Mouse (Mus musculus) small intestine, adult 2 months (tissue): Measurements from ENCODE around the gene Gm10272. TPM values are rescaled to one million over a fixed set of nuclear protein-coding genes. Genes with fewer than 3 reads are reported as not detected.
"Not testable (repeated sequence)": the region's sequence is repeated elsewhere in the genome, so short reads cannot be mapped to it uniquely, and the experiment has no call there.

Experiments
- H3K27ac ChIP-seq: fragments of 200-500 bp; 2 replicates; pipeline ENCODE4 v1.5.1; 2012; ENCODE audit warnings: low read depth, low read length, control low read depth, inconsistent platforms; ENCODE audit not compliant: insufficient read depth
- H3K27me3 ChIP-seq: fragments of 200-500 bp; 2 replicates; pipeline ENCODE4 v1.6.1; 2012; ENCODE audit warnings: mild to moderate bottlenecking, moderate library complexity, low read length, inconsistent platforms; ENCODE audit not compliant: control insufficient read depth, insufficient read depth
- H3K36me3 ChIP-seq: fragments of 200-500 bp; 2 replicates; pipeline ENCODE4 v1.6.1; 2012; ENCODE audit warnings: mild to moderate bottlenecking, low read length, control low read depth, inconsistent platforms; ENCODE audit not compliant: control insufficient read depth, insufficient read depth
- H3K4me1 ChIP-seq: fragments of 200-500 bp; 2 replicates; pipeline ENCODE4 v1.6.1; 2012; ENCODE audit warnings: low read length, inconsistent platforms, mixed read lengths; ENCODE audit not compliant: control insufficient read depth, insufficient read depth, insufficient read length
- H3K4me3 ChIP-seq: fragments of 200-500 bp; 2 replicates; pipeline ENCODE4 v1.5.1; 2012; ENCODE audit warnings: low read depth, mild to moderate bottlenecking, control low read depth, inconsistent platforms, low read length, moderate library complexity
- CTCF ChIP-seq: fragments of 200-500 bp; IDR thresholded peaks from 2 replicates; pipeline ENCODE4 v1.5.1; 2012; ENCODE audit warnings: low read depth, mild to moderate bottlenecking, control low read depth, inconsistent platforms, low read length, moderate library complexity, mixed read lengths; ENCODE audit not compliant: insufficient replicate concordance, insufficient read length; ENCODE audit errors: extremely low read depth
- POLR2A ChIP-seq: fragments of 200-500 bp; IDR thresholded peaks from 2 replicates; pipeline ENCODE4 v1.6.1; 2012; ENCODE audit warnings: low read depth, mild to moderate bottlenecking, control low read depth, inconsistent platforms, low read length, moderate library complexity
- WGBS: fragments of 180-500 bp; shearing (Covaris S2); methylation state at CpG from one replicate; pipeline ENCODE4 v1.1.7; 2018; 5-methylcytosine and 5-hydroxymethylcytosine counted together
- polyA plus RNA-seq: library from polyadenylated mRNA; depleted of rRNA; stranded (reverse); fragments of >200 nt; gene quantifications from 2 replicates; pipeline ENCODE4 v1.2.3, GENCODE M21; 2012

The Gm10272 gene
- polyA plus RNA-seq, 1 experiment: not detected

- 64% methylated on average over 13 of the region's 13 CpGs for WGBS
- no peak for TF ChIP-seq CTCF
- no peak for TF ChIP-seq POLR2A
- peaks cover 4% of the 10 kb centered on the region for H3K4me1 ChIP-seq
Measured at GRCm38 (mm10) chr10:77673765-77674164, 32.7 kb upstream of the Gm10272 start.

GRCm38 (mm10) chr10:77677562-77677961 lies 28.9 kb upstream of the Gm10272 start:
- H3K4me1 ChIP-seq: peaks cover 4% of the 10 kb centered on the region; the same call in 1 of the 2 replicates
- 2% methylated on average over 35 of the region's 35 CpGs for WGBS
- H3K27ac ChIP-seq: no peak overlapping the region
- TF ChIP-seq CTCF: no peak
- peak overlapping the region; percentile 25 for H3K4me3 ChIP-seq
- no peaks in the 10 kb centered on the region for H3K36me3 ChIP-seq
- peaks cover 11% of the 10 kb centered on the region; the same call in 1 of the 2 replicates for H3K27me3 ChIP-seq

More at GRCm38 (mm10) chr10:77673765-77674164, 32.7 kb upstream of the Gm10272 start:
- Histone ChIP-seq H3K4me3 (no peak overlapping the region), H3K36me3 (no peaks in the 10 kb centered on the region), H3K27me3 (peaks cover 11% of the 10 kb centered on the region; the same call in 1 of the 2 replicates), H3K27ac (no peak overlapping the region)

GRCm38 (mm10) chr10:77682994-77683393 lies 23.4 kb upstream of the Gm10272 start:
- WGBS: 84% methylated on average over 7 of the region's 7 CpGs
- no peak overlapping the region for H3K4me3 ChIP-seq
- no peak for TF ChIP-seq CTCF
- no peak for TF ChIP-seq POLR2A
- H3K27ac ChIP-seq: no peak overlapping the region
- H3K27me3 ChIP-seq: peaks cover 2% of the 10 kb centered on the region; the same call in 1 of the 2 replicates
- peaks cover 8% of the 10 kb centered on the region for H3K4me1 ChIP-seq
- no peaks in the 10 kb centered on the region for H3K36me3 ChIP-seq

DNA sequence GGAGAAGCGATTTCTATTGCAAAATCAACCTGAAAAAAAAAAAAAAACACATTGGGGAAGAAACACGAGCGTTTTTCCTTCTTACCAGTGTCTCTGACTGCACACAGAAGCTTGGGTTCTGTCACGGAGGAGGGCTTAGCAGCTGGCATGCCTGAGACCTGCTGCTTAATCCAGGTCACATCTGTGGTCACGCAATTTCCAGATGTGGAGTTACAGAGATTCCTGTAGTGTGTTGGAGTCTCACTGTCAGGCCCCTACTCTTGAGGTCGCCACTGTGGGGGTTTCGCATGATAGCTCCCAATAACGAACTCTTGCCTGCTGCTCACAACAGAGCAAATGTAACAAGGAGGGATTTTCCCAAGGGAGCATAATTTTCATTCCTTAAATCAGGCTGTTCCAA lies 22.2 kb upstream of the Gm10272 start:
- Histone ChIP-seq H3K27ac (no peak overlapping the region), H3K4me3 (no peak overlapping the region), H3K27me3 (no peaks in the 10 kb centered on the region; the same call in 1 of the 2 replicates), H3K4me1 (peaks cover 8% of the 10 kb centered on the region), H3K36me3 (no peaks in the 10 kb centered on the region)
- 64% methylated on average over 8 of the region's 8 CpGs for WGBS
- TF ChIP-seq CTCF (no peak), POLR2A (no peak)

DNA sequence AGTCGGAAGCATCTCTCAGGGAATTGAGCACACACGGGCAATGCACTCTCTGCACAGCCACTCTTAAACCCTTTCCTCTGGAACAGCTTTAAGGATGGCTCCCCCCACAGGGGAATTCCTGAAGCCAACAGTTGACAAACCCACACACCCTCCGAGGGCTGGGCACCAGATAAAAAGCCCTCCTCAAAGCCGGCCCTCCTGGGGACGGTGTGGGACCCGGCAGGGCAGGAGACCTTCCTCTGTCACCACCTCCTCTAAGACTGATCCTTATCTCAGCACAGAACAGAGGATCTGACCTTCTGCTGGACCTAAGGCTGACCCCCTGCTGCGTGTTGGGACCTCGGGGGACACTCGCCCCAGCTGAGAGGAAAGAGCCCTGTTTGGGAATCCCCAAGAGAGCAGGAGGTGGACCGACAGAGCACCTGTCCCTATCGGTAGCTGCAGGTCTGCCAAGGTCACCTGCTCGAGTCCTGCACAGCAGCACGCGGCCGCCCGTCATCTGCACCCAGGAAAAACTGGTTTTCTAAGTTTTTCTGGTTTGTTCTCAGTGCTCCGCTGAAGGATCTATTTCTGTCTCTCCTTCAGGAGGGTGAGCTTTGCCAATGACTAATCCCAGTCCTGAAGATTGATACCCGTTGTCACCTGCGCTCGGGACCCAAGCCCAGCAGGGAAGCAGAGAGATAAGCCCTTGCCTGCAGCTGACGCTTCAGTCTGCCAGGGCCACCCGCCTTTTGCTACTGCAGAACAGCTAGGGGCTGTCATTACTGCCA lies 20.3 kb upstream of the Gm10272 start, which contains the start of gene Tspear:
TSS of gene Tspear (plus strand) at position 675 of the 770 bp plus-strand sequence.
- Histone ChIP-seq H3K27me3 (no peaks in the 10 kb centered on the region; the same call in 1 of the 2 replicates), H3K4me1 (peaks cover 8% of the 10 kb centered on the region), H3K27ac (no peak within 1 kb of the TSS), H3K36me3 (no peaks in the 10 kb centered on the region), H3K4me3 (no peak within 1 kb of the TSS)
- 6% methylated on average over 22 of the region's 22 CpGs for WGBS
- TF ChIP-seq POLR2A: no peak
- no peak for TF ChIP-seq CTCF

DNA sequence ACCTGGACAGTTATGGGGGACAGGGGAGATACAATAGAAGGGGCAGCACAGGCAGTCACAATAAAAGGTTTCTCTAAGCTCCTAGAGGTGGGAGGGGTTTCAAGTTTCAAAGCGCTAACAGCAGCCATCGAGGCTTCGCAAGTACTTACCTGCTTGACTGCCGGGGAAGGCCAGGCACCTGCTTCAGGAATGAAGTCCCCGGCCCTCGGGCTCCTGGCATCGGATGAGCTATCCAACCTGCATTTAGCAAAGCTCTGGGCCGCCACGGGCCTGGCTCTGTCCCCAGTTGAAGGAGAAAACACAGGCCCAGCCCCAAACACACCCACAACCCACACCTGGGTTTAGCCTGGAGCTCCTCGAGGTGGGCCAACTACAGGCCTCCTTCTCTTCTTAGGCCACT lies 19.4 kb upstream of the Gm10272 start:
- Histone ChIP-seq H3K4me3 (no peak overlapping the region), H3K36me3 (no peaks in the 10 kb centered on the region), H3K27ac (no peak overlapping the region), H3K4me1 (peaks cover 8% of the 10 kb centered on the region), H3K27me3 (no peaks in the 10 kb centered on the region; the same call in 1 of the 2 replicates)
- TF ChIP-seq POLR2A: no peak
- TF ChIP-seq CTCF: no peak
- WGBS: 31% methylated on average over 10 of the region's 10 CpGs

DNA sequence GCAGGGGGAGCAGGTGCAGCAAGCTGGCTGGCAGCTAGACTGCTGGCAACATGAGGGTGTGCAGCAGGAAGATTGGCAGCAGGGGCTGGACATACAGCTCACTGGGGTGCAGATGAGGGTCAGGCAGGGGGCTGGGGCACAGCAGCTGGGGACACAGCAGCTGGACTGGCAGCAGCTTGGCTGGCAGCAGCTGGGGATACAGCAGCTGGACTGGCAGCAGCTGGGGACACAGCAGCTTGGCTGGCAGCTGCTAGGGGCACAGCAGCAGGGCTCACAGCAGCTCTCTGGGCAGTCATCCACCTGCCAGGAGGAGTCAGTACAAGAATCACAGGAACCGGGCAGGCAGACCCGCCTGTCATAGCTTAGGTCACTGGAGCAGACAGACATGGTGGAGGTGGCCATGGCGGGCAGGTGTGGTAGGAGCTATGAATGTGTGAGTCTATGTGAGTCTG lies 16.0 kb upstream of the Gm10272 start, which contains the start of gene Gm19402:
TSS of gene Gm19402 (minus strand) at position 402 of the 452 bp plus-strand sequence.
- H3K27me3 ChIP-seq, H3K27ac ChIP-seq, H3K4me1 ChIP-seq, H3K4me3 ChIP-seq, H3K36me3 ChIP-seq: not testable (repeated sequence)
- 43% methylated on average over 3 of the region's 3 CpGs for WGBS
